Mouse (Mus musculus) bone marrow macrophage, adult 2 months (primary cell): ENCODE results near the gene Mycbpap.

ENCODE experiments used
- CTCF ChIP-seq: IDR thresholded peaks from 2 replicates; pipeline ENCODE4 v1.5.1; 2012; ENCODE audit warnings: low read depth, mild to moderate bottlenecking, low read length, moderate library complexity
- POLR2A ChIP-seq: IDR thresholded peaks from 2 replicates; pipeline ENCODE4 v1.6.1; 2012; ENCODE audit warnings: mild to moderate bottlenecking, low read depth, low read length, borderline replicate concordance

GRCm38 (mm10) chr11:94538733-94539292, 17.3 kb upstream of the Mycbpap start:
- TF ChIP-seq CTCF = no peak
- no peak for TF ChIP-seq POLR2A
